Comparison of ENCODE assay signal across 1 mouse cellular context in genomic region chr10:105840928-105841888, GRCm38 (mm10).
TF ChIP-seq lines count a peak whose summit lies in the region.

Gene Ccdc59, plus strand, starts transcription at chr10:105841067.
Gene Mettl25, minus strand, starts transcription at chr10:105841380.

TF ChIP-seq in MEL, 35 proteins besides CTCF, POLR2A, EP300 and RAD21 (continued from another document):
- TF ChIP-seq POLR2AphosphoS2 (IDR thresholded peaks at IDR 0.05; ENCODE audit: low read length), result no peak
- TF ChIP-seq POLR2AphosphoS5 (IDR thresholded peaks at IDR 0.05; ENCODE audit: borderline replicate concordance, low read depth, low read length), result no peak
- TF ChIP-seq KAT2A (conservative IDR thresholded peaks at IDR 0.05; ENCODE audit: low read depth, low read length), result peak; percentile 85
- TF ChIP-seq GATA1 (IDR thresholded peaks at IDR 0.05; ENCODE audit: low read depth, low read length), result no peak
- peak; percentile 74 for TF ChIP-seq MAX (IDR thresholded peaks at IDR 0.05; ENCODE audit: low read length)
- 0 out of 2 replicates have a peak, but pooled peaks have one; percentile 45 for TF ChIP-seq E2F4 (IDR thresholded peaks at IDR 0.05; ENCODE audit: borderline replicate concordance, low read depth, low read length)
- TF ChIP-seq NELFE (IDR thresholded peaks at IDR 0.05; ENCODE audit: low read depth, low read length), result peak; percentile 78
- peak; percentile 63 for TF ChIP-seq TCF12 (IDR thresholded peaks at IDR 0.05; ENCODE audit: low read depth, low read length)
- no peak for TF ChIP-seq USF2 (IDR thresholded peaks at IDR 0.05; ENCODE audit: borderline replicate concordance in 1 of 2, insufficient read depth in 1 of 2, low read depth in 1 of 2, low read length in 2 of 2)
- peak; percentile 30; the same call in 1 of the 2 replicates for TF ChIP-seq SMC3 (IDR thresholded peaks at IDR 0.05; ENCODE audit: low read depth, low read length)
- no peak for TF ChIP-seq CHD2 (IDR thresholded peaks at IDR 0.05; ENCODE audit: low read length)
- peak; percentile 54 for TF ChIP-seq NRF1 (IDR thresholded peaks at IDR 0.05; ENCODE audit: insufficient read depth, low read depth, low read length, poor library complexity, severe bottlenecking)
- no peak for TF ChIP-seq ZKSCAN1 (IDR thresholded peaks at IDR 0.05; ENCODE audit: low read depth, low read length)
TF ChIP-seq in MEL: peak in this region for 20.
